Mouse (Mus musculus) neutrophil, adult 5-6 weeks (primary cell): ENCODE results near the gene Gm10277. TPM values are rescaled to one million over a fixed set of nuclear protein-coding genes. Genes with fewer than 3 reads are reported as not detected.

Experiments
- ATAC-seq: fragments of 151-379, 151-347 bp; 2 replicates; pipeline ENCODE4 v1.8.0; 2017; ENCODE audit warnings: mild to moderate bottlenecking, moderate TSS enrichment; ENCODE audit not compliant: insufficient number of reproducible peaks, poor library complexity, low FRiP score, severe bottlenecking; ENCODE audit errors: extremely low read depth
- total RNA-seq: library from RNA; stranded (forward); fragments of 200-1000 nt; gene quantifications from 2 replicates; pipeline ENCODE4 v1.2.3, GENCODE M21; 2017

The Gm10277 gene
- total RNA-seq, 1 experiment from 2014 or later, result not detected

GRCm38 (mm10) chr11:77802341-77802865, 14.9 kb upstream of the Gm10277 start:
- peak; percentile 52 for ATAC-seq

DNA sequence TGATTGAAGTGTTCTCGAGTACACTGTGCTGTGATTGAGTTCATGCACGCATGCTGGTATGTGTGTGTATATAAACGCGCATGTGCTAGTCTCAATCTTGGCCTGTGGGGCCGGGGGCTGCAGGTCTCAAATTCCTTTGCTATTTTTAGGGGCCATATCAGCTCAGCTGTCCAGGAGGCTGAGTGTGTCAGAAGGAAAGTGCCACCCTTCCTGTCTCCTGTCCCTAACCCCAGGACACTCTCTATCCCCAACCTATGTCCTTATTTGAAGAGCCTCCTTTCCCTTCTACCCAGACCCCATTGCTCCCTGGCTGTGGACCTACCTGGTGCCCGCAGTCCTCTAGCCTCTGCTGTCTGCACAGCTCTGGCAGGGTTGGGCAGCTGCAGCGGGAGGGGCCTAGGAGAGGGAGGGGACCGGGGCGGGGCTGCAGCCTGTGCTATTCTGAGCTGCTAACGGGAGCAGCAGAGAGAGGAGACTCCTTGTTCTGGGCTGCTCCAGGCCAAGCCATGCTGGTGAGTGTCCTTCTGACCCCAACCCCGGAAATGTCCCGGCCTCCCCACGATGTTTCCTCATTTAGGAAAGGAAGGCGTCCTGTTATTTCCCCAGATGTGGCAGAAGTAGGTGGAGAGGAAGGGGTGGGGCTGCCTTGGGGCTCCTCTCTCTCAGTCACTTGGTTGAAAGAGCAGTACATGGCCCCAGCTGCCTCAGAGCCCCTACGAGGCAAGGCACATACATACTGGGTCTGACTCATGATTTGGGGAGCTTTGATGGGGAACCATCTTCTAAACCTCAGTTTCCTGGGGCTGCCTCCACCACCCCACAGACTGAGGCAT, 13.5 kb upstream of the Gm10277 start:
- ATAC-seq, result peak; percentile 72

DNA sequence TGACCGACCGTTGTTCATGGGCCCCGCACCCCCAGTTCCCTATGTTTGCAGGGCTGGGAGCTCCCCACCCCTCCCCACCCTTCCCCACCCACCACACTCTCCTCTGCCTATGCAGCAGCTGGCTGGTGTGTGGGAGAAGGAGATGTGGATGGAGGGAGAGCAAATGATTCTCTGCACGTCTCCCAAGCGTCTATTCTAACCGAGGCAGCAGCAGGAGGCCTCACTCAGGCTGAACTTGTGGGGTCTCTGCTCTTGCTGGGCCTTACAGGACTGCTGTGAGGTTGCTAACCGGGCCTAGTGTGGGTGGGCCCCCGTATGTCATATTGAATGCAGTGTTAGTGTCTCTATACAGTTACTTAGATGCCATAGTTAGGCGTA, 12.9 kb upstream of the Gm10277 start:
- no peak for ATAC-seq

DNA sequence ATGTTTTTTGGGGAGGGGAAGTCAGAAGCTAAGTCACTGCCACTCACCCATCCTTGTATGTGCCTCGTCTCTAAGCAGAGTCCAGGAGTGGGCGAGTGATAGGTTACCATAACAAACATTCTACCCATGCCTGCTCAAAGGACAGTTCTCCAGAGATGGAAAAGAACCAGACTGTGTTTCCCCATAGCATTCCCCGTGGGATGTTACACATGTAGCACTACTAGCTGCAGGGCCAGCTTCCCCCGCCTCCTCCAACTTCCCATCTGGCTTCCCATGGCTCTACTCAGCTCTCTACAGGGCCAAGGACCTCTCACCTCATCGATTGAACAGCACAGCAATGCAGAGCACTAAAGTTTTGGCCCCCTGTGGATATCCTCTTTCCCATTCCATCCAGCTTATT, 7.7 kb upstream of the Gm10277 start:
- no peak for ATAC-seq

DNA sequence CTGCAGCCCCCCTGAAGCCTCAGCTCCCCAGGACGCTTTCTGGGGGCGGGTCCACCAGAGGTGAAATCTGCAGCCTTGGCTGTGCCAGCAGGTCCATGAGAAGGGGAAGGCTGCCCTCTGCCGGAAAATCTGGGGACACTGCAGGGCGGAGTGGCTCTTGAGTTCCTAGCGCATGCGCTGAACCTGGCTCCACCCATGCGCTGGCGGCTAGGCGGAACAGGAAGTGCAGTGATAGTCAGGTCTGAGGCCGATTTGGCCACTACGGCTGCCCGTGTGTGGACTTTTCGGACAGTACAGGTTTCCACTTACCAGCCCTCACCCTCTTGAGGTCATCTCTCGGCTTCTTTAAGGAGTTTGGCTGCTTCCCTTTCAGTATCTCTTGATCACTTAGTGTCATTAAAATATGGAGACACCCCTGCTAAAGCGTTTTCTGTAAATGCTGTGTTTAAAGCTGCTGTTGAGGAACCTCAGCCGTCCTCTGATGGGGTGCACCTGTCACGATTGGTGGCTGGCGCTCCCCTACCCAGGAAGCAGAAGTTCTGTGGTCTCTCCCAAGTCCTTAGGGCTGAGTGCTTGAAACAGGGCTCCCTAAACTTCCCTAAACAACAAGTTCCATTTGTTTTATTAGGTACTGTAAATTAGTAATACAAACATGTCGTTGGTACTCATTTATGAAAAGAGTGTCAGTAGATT, 5.8 kb upstream of the Gm10277 start:
- peak; percentile 96 for ATAC-seq

- ATAC-seq, result no peak
Measured at GRCm38 (mm10) chr11:77792566-77792909, 5.0 kb upstream of the Gm10277 start.

DNA sequence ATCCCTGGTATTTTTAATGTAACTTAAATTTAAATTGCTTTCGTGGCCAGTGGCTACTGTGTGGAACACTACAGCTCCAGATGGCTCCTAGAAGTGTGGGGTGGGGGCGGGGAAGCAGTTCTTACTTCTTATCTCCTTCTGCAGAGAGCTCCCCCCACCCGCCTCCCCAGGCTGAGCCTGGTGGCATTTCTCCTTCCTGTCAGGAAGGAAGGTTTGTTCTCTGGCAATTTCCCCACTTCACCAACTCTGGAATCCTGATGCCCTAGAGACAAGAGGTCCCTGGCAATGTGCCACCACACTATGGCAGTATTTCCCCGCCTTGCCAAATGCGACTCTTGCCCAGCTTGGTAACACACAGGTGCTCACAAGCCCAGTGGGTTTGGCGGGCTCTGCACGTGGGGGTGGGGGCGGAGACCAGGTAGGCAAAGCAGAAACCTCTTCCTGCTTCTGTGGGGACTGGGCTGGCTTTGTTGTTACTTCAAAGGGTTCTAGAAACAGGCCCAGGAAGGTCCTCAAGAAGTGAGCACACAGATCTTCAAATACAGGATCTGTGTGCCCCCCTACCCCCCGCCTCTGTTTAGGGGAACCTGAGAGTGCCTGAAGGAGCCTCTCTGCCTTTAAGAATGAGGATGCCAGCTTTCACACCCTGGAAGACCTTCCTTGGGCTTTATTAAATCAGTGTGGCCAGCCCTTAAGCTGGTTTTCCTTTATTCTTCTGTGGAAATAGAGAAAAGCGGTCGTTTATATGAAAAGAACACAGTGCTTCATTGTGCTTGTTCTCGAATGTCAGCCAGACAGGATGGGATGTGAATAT, 4.4 kb upstream of the Gm10277 start:
- ATAC-seq, result no peak

- ATAC-seq, result no peak
Measured at GRCm38 (mm10) chr11:77791241-77791727, 3.7 kb upstream of the Gm10277 start.

DNA sequence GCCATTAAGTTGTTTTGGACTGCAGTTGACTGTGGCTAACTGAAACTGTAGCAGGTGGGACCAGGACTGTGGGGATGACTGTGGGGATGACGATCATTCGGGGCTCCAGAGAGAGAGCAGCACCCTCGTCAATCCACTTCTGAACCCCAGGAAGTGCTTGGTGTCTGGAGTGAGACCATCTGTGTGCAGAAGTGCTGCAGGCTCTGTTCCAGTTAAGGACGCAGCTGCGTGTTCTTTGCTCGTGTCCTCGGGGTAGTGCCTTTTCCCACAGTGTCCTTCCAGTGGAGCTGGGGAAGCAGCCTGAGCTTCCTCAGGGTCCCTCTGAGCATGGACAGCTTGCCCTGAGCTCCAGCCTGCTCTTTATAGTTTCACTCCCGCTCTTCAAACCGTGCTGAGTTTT, 2.7 kb upstream of the Gm10277 start:
- no peak for ATAC-seq

- ATAC-seq, result no peak
Measured at GRCm38 (mm10) chr11:77789512-77789911, 2.0 kb upstream of the Gm10277 start.

- ATAC-seq, result peak; percentile 28
Measured at GRCm38 (mm10) chr11:77785768-77786561, 1.6 kb downstream of the Gm10277 start.

DNA sequence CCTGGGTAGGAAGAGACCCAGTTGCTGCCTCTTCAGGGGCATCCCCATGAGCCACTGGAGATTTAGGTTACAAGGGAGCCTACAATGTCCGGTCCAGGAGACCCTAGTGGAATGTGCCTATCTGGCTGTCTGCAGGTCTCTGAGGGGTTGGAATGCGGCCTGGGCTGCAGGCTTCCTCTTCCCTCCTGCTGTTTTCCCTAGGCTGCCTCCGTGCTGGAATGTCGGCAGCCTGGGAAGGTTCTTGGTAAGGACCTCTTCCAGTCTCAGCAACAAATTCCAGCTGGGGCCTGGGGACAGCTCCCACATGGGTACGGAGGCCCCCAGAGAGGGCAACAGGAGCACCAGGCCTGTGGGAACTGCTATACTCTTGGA, 2.2 kb downstream of the Gm10277 start:
- ATAC-seq, result no peak

DNA sequence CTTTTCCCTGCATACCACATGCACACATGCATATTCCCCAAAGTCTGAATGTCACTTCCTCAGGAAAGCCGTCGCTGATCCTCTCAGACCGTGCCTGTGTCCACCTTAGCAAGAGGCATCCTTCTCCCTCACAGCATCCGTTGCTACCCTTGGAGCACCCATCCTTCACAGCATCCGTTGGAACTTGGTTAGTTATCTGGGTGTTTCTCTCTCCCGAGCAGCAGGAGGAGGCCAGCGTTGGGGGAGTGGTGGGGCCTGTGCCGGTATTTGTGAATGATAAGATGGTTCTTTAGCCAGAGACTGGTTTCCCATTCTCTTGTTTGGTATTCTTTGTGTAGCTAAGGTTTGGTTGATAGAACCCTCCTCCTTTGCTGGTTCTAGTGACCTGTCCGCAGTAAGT, 2.7 kb downstream of the Gm10277 start:
- no peak for ATAC-seq

- ATAC-seq, result peak; percentile 46
Measured at GRCm38 (mm10) chr11:77783747-77784646, 3.5 kb downstream of the Gm10277 start.

DNA sequence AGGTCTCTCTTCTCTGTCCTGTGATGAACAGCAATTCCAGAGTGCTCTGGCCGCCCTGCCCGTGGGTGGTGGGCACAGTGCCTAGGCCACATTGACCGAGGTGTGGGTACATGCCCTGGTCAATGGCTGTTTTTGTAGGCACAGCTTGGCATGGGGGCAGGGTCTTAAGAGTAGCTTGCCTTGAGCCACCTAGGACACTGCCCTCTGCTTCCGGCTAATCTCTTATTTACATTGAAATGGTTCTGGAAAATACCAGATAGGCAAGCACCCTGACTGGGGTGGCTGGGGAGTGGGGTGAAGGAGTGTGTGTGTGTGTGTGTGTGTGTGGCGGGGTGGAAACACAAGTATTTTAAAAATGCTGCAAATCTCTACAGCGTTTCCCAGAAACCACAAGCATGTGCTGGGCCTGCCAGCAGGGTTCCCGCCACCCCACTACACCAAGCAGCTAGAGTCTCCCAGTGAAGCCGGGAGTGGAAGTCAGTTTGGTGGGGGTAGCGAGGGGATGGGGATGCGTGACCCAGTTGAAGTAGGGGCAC, 4.3 kb downstream of the Gm10277 start:
- no peak for ATAC-seq

- no peak for ATAC-seq
Measured at GRCm38 (mm10) chr11:77782104-77782815, 5.3 kb downstream of the Gm10277 start.

GRCm38 (mm10) chr11:77781088-77781487, 6.5 kb downstream of the Gm10277 start:
- no peak for ATAC-seq
